Mouse (Mus musculus) CH12F3 (cell line): ENCODE data around the gene Slc22a18.

Source experiments
- in situ Hi-C: fragments of 300-500 bp; cut with MboI; formaldehyde crosslinking; loops from 2 replicates; pipeline ENCODE4 v1.14.3; 2020; ENCODE audit warnings: low sequenced_read_pairs

Gene Slc22a18

DNA sequence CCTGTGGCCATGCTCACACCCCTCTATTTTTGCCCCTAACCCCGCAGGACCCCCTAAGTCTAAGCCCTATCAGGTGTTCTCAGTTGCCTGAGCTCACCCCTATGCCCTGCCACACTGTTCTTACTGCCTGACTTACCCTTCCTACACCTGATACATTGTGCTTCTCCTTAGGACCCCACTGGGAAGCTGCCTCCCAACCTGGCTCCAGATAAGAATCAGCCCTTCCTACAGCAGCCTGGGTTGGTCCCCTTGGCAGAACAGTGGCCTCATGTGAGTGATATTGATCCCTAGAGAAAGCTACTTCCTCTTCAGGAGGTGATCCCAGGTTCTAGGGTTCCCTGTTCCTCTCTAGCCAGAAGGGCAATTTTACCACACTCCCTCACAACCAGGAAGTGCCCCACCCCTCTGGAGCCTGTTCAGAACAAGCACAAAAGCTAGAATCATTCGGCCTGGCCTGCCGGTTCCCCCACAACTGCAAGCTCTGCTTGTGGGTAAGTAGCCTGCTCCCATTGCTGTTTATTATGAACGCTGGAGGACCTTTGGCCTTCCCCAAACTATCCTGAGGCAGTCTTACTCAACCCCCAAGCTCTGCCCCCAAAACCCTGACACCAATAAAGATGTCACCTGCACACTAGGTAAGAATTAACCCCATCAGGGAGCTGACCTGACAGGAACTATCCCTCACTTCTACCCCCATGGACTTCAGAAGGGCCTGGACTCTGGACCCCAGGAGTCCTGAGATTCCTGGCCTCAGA lies at the start of gene Slc22a18:
Slc22a18 (plus strand) TSS at position 390 of the 755 bp plus-strand sequence.
- in situ Hi-C loops = no loop called here

DNA sequence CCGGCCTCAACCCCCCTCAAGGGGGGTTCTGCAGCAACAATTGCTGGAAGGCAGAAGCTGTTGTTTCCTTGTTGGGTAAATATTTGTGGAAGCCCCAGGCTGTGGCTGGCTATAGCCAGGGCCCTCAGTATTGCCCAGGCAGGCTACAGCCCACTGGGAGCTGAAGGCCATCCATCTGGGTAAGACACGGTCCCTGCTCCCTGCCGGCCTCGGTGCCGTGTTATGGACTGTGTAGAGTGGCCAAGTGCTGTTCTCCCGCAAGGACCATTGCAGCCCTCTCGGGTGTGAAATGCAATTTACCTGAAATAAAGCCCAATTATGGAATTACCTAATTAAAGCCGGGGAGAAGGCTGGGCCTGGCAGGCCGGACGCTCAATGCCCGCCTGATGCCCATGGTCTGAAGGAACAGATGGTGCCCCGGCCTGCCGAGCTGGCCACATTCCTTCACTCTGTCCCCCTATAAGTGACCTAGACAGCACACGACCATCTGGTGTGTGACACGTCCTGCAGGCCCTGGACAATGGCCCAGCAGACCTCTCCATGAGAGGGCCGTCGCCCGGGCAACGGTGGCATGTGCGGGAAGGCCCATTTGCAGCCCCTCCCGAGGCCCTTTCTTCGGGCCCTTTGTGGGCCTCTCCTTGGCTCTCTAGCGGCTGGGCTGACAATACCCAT lies 45.3 kb upstream of the Slc22a18 start:
- in situ Hi-C loops = no loop called here

DNA sequence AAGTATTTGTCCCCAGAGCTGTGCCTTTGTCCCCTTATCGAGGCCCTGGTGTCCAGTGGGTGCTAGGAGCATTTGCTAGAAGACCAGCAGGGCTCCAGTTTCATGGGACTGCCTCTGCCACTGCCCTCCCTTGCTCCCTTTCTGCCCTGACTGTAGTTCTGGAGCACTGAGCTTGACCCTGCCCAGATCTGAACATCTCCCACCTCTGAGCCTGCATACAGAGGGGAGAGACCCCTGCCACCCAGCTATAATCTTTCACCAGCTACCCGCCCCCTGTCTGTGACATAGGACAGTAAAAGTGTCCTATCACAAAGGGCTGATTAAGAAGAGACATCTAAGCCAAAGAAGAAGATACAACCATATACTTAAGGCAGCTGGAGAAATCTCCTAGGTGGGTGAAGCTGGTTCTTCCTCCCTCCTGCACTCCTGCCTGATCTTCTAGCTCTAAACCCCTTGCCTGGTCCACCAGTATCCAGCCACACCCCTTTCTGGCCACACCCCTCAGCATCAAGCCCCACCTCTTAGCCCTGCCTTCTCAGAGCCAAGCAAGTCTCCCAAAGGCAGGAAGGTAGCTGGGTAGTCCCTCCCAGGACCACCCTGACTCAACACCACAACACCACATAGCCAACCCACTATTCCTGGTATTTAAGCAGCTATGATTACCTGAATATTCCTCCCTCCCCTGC lies 44.6 kb upstream of the Slc22a18 start:
- in situ Hi-C loops = no loop called here

DNA sequence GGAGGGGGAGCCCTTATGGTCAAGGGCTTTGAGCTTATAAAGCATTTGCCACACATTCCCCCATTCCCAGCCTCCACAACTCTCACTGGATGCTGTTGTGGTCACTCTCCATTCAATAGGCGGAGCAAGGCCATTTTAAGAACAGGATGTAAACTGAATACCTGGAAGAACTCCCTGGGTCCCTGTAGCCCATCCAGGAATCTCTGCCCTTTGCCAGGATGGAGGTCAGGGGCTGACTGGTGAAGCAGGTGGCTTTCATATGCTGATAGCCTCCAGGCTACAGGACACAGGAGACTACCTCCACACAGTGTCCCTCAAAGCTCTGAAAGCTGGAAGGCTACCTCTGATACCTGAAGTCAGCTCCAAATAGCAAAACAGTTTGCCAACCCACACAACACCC lies 40.9 kb upstream of the Slc22a18 start:
- in situ Hi-C loops = no loop called here

DNA sequence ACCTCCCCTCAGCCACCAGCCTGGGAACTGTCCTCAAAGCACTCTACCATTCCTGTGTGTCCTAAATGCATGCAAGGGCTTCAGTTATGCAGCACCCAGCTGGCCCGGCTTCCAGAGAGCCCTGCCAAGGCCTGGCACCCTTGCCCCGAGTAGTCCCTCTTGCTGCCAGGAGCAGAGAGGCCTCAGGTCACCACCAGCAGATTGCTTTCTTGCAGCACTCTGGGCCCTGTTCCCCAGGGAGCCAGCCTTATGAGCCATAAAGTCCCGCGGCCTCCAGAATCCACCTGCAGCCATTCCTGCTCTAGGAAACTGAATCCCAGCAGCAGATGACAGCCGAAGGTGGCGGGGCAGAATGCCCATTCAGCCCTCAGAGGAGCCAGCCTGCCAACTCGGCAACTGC lies 40.2 kb upstream of the Slc22a18 start:
- in situ Hi-C loops = no loop called here

DNA sequence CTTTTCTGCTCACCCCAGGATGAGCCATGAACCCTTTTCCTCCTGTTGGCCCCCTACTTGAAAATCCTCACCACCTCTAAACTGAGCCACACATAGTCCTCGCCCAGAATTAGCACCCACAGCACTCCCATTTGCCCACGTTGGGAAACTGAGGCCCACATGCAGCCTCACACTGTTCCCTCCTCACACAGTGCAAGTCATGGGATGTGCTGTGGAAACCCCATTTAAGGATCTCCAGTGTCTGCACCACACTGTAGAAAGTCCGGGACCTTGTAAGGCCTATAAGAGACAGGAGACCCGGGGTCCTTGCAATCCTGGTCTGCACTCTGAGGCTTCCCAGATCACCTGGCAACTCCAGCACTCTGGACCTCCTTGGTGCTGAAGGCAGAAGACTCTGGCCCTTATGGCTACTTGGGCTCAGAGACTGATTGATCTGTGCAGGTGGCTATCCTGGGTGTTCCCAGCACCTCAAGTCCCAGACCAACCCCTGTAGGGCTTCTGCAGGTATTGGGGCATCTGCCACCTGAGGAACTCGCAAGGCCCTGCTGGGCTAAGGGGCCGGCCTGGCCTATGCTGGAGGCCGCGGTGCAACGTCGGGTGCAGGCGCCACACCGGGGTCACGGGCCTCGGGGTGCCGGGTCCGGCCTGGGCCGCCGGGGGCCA lies 36.2 kb upstream of the Slc22a18 start:
- in situ Hi-C loops = no loop called here

DNA sequence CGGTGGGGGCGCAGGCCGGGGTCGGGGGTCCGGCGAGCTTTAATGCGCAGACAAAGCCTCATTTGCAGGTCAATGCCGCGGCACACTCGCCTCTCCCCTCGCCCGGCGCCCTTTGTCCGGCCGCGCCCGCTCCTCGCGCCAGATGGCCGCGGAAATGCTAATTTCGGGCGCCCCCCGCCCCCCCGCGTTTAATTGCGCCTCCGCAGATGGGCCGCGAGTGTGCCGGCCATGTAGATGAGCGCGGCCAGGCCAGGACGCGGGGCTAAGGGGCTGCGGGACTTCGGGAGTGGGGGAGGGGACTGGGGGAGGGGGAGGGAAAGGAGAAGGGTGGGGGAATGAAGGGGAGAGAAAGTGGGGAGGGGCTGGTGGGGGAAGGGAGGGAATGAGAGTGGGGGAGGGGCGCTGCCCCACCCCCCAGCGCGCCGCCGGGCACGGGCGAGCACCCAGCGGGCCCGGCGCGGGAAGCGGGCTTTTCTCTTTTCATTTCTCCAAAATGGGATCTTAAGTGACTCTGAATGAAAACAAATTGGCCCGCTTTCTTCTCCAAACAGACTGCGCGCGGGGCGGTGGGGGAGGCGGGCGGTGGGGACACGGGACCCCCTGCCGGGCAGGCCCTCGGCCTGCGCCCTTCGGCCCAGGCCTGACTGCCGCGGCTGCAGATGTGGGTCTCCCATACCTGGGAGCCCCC lies 35.5 kb upstream of the Slc22a18 start:
- in situ Hi-C loops = no loop called here

DNA sequence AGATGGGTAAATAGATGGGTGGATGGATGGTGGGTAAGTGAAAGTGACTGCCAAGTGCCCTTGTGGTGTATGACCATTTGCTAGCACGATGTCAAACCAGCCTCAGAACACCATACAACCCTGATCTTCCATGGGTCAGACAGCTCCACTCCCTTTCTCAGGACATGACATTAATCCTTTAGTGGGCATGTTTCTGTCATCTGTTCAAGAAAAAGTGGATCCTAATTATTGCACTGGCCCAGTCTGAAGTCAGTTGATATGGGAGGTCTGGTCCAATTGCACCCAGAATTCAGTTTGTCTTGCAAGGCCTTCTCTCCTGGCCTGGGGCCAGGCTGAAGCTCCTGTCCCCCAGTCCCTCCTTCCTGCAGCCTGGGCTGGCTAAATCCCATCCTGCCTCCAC lies 34.6 kb upstream of the Slc22a18 start:
- in situ Hi-C loops = no loop called here

DNA sequence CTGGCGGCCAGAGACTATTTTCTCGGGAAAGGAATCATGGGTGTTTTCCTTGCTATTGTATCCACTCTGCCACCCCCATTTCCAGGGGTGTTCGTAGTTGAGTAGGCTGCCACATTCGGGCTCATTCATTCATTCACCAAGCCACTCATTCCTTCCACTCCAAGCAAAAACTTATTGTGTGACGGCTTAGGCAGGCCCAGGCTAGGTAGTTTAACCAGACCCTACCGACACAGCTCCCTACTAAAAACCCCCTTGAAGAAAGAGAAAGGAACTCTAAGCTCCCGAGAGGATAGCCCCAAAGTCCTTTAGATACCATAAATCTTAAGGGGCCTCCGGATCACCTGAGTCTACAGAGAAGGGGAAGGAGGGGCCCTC lies 29.0 kb upstream of the Slc22a18 start:
- in situ Hi-C loops = no loop called here

DNA sequence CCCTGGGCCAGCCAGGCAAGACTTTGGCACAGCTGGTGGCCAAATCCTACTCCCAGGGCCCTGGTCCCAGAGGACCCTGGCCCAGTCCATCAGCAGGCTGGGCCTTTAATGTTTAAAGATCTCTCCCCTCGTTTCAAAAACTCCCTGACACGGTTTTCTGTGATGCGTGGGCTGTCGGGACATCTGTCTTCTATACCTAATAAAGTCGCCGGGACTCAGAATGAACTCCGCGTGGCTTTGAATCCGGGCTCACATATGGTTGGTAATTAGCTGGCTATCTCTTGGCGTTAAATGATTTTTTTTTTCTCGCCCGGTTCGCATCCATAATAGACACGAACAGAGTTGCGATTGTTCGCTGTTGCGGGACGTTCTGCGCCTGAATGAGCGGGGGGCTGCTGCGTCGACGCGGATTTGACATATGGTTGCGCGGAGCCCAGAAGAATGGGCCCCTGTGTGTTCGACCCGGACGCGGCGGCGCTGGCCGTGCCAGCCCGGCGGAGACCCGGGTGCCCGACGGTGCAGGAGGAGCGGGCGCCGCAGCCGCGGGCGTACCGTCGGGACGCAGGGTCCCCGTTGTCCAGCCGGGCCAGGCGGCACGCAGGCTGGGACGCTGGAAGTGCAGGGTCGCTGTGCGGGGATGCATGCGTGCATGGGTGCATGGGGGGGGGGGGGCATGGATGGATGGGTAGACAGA lies 28.4 kb upstream of the Slc22a18 start:
- in situ Hi-C loops = no loop called here

DNA sequence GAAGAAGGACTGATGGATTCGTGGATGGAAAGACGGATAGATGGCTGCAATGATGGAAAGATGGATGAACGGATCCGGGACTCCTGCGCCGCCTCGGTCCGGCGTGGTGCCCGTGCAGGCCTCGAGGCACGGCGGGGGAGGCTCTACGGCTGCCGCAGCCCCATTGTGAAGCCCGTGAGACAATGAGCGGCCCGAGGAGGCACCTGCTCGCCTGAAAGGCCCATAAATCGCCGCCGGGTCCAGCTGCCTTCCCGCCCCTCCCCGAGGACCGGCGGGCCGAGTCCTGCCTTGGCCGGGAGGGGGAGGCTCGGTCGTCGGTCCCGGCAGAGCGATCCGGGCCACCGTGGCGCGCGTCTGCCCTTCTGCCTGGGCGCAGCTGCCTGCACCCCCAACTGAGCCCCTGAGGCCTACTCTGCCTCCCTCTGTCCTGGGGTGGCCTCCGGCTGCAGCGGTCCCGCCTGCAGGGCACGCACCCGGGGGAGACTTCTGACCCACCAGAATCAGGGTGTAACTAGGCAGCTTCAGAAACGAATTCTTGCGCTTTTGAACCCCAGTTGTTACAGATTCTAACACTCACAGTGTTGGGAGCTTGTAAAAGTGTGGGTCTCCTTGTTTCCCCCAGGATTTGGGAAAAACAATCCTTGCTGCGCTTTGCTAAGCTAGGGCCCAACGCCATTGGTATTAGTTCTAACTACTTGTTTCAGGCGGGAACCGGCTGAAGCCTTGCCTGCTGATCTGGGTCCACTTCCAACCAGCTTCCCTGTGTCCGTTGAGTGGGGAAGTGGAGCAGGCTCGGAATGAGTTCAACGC lies 27.7 kb upstream of the Slc22a18 start:
- in situ Hi-C loops = no loop called here

DNA sequence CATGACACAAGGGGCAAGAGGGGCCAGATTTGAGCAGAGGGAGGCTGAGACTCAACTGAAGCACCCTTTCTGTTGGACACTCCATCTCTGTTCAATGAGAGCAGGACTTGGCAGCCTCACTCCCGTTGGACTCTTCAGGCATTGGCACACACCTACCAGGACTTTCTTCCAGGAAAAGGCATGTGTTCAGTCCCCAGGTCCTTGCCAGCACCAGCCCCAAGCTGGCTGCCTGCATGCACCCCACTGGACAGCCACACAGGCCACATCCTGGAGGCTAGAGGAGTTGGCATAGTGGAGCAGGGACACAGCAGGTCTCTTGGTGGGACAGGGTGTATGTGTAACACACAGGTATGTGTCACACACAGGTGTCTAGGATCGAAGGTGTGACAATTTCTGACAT lies 26.4 kb upstream of the Slc22a18 start:
- in situ Hi-C loops = no loop called here

DNA sequence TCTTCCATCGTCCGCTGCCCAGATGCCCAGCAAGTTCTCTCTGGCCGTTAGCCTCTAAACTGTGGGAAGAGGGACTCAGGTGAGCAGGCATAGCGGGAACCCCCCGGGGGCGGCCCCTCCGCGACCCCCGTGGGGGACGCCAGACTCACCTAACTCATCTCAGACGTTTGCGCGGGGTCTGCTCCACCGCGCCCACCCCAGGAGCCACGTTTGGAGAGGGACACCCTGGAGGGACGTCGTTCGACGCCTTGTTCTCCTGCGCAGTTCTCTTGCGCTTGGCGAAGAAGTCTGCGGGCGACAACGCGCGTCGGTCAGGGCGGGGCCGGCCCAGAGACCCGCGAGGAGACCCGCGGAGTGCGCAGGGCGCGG lies 14.6 kb upstream of the Slc22a18 start:
- in situ Hi-C loops = no loop called here

DNA sequence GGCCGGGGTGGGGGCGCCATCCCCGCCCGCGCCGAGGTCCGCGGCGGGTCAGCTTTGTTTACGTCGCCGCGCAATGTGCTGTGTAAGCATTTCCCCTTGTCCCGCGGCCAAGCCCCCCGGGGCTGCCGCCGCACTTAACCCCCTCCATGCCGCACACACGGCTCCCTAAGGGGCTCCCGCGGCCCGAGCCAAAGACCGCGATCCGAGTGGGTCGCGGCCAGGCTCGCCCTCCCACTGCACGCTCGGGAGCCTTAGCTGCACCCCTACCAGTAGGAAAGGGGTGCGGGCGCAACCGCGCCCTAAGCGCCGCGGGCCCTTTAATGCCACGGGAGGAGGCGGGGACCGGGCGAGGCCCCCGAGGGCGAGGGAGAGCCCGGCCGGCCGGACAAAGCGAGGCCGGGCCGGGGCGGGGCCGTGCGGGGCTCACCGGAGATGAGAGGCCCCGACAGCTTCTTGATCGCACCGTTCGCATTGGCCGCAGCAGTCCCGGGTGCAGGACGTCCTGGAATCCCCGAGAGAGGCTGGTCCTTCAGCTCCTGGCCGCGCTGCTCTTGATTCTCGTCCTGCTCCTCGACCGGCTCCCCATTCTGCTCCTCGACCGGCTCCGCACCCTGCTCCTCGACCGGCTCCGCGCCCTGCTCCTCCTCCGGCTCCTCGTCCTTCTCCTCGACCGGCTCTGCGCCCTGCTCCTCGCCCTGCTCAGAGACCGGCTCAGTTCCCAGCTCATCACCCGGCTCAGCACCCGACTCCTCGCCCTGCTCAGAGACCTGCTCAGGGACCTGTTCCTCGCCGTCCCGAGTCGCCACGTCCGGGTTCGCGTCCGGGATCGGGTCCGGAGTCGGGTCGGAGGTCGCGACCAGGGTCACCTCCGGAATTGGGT lies 14.0 kb upstream of the Slc22a18 start:
- in situ Hi-C loops = no loop called here

DNA sequence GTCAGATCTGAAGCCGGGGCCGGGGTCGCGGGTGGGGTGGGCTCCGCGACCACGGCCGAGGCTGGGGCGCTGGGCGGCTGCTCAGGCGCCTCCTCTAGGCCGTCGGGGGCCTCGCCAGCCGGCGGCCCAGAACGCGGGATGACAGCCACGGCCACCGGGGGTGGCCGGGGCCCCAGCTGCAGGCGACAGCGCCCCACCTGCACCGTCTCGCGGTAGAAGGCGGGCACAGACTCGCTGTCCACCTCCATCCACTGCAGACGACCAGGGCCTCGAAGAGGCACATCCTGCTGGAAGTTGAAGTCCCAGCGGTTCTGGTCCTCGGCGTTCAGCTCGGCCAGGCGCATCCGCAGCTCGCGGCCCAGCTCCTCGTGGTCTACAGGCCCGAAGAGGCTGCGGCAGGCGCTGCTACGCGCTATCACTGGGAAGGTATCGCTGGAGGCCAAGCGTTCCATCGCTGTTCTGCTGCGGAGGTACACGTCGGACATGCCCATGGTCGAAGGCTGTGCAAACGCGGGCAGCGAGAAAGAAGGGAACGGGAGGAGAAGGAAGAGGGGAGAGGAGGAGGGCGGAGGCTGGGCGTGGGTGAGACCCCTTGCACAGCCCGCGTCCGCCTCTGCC lies 13.2 kb upstream of the Slc22a18 start:
- in situ Hi-C loops = no loop called here

DNA sequence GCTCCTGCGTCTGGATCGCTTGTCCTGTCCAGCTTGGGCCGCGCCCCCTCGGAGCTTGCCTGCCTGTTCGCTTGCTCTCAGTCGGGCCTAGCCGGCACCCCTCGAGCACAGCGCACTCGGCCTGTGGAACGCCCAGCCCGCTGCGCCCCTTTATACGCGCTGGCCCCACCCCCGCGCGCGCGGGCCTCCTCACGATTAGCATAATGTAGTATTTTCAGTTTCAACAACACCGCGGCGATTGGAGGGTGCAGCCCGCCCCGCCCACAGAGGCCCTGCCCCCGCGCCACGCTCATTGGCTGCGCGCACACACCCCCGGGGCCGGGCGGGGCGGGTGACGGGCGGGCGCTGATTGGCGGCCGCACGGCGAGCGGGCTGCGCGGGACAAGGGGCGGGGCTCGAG lies 12.7 kb upstream of the Slc22a18 start, which contains the start of gene Cdkn1c:
Cdkn1c (minus strand) TSS at position 177 of the 400 bp plus-strand sequence.
- in situ Hi-C loops = no loop called here

DNA sequence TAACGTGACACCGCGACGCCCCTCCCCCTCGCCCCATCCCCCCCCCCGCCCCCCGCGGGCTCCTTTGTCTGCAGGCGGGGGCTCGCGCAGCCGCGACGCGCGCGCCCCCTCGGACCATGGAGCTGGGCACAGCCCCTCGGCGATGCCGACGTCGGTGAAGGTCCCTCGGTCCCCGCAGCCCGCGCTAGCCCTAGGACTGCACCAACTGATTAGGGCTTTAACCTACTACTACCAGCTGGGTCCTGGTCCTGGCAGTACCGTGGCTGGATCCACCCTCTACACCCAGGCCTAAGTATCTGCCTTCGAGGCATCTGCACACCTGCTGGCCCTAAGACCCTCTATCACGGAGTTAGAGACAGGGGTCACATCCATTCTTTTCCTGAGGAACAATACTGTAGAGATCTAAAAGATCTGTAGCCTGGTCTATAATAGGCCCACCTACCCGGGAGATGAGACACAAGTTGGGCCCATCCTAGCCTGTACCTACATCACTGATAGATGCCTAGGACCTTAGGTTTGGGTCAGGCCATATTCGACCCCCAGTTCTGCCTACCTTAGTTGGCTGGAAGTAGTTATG lies 12.2 kb upstream of the Slc22a18 start:
- in situ Hi-C loops = no loop called here

DNA sequence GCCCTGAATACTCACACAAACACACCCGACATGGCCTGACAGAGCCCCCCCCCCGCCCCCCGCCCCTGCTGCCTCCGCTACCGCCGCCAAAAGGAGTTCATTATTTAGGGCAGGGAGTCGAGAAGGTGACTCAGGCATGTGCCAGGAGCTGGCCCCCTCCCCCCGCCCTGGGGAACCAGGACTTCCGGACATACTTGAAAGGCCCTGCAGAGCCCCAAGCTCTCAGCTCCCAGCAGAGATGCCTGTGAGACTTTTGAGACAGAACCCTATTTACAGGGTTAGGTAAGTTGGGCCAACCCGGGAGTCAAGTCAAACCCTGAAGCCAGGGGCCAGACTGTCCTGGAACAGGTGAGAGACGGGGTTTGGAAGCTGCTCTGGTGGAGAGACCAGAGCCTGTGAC lies 11.6 kb upstream of the Slc22a18 start:
- in situ Hi-C loops = no loop called here
